Mouse (Mus musculus): ENCODE data around the gene Hist1h1c.
"Not testable (repeated sequence)": the region's sequence is repeated elsewhere in the genome, so short reads cannot be mapped to it uniquely, and the experiment has no call there.

The Hist1h1c gene

DNA sequence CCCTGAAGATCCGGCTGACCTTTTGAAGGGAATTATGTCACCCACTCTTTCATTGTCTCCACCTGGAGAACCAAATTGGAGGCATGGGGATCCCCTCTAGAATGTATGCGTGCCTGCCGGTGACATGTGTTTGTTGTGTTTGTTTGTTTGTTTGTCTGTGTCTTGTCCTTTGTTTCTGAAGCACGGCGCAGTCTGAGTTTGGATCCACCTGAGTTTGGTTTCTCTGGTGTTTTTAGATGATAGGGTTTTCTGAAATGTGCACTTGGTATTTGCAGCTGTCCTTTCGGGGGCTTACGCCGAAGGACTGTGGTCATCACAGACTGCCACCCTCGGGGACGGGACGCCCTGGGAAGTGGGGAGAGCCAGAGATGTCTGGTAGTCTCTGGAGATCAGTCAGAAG, 21.4 kb upstream of the Hist1h1c start:
- no peak for DNase-seq

DNA sequence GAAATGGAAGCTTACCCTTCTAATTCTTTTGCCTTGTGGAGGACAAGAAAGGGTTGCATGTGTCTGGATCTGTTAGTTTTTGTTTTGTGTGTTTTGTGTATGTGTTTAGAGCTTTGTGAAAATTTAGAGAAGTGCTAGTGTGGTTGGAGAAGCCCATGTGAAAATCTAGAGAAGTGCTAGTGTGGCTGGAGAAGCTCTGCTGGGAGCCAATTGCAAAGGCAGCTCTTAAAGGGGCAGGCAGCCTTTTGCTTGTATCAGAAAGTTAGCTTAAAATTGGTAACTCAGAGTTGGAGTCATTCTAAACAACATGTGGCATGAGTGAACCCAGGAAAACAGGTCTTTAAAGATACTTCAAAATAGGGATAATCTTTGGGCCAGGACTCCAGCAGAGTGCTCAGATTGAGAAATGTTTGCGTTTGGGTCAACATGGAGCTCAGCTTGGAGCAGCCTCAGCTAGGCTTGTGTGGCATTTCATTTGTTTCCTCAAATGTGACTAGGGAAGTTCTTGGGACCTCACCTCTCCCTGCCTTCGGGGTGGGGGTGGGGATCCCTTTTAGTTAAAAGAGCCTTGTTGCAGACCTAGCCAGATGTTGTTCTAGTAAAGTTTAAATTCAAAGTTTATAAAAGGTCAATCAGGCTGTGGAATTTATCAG, 20.9 kb upstream of the Hist1h1c start:
- not testable (repeated sequence) for DNase-seq

DNA sequence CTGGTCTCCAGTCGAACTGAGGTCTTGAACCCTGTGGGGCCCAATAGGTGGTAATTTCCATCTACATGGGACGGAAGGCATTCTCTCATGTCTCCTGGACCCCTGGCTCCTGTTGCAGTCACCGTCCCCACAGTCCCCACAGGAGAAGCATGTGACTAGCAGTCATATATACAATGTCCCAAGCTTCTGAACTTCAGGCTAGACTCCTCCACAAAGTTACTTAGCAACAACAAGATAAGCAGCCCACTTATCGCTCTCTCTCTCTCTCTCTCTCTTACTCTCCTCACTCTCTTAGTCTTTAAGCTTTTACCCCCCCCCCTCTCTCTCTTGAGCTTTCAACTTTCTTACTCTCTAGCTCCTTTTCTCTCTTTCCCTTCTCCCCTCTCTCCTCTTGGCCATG, 14.4 kb upstream of the Hist1h1c start:
- no peak for DNase-seq

GRCm38 (mm10) chr13:23725213-23725612, 13.4 kb upstream of the Hist1h1c start:
- DNase-seq, result no peak

DNA sequence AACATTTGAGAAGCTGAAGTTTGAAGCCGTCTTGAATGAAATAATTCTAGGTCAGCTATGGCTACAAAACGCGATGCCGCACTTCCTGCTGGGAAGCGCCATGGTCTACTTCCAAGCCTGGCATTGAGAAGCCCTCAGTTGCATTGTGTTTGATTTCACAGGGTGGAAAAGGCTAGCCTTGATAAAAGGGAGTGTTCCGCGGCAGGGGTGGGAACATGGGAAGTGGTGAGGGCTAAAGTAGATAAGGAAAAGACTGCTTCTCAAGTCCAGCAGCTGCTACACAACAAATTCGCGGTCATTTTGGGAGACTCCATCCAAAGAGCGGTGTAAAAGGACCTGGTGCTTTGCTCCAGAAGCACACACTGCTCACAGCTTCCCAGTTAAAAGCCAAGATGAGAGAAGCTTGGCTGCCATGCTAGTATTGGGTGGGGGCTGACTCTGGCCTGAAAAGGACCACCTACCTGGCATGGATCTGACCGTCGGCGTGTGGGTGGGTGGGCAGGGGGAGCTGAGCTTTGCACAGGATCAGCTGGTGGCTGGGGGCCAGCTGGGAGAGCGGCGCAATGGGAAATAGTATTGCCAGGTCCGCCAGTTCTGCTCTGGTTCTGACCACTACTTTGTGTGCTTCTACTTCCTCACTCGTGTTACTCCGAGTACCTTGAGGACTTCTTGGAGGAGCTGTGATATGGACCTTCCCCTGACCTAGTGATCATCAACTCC, 10.0 kb upstream of the Hist1h1c start:
- DNase-seq, result no peak

DNA sequence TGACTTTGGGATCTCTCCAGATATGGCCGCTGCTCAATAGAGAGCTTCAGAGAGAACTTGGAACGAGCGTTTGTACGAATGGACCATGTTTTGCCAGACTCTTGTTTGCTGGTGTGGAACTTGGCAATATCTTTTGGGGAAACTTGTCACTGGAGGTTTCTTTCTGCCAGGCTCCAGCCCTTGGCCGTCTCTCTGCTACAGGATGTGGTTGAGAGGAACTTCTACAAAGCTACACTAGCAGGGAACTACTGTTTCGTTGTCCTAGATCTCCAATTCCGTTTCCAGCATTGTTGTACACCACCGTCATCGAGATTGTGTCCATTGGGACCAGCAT, 9.4 kb upstream of the Hist1h1c start:
- no peak for DNase-seq

DNA sequence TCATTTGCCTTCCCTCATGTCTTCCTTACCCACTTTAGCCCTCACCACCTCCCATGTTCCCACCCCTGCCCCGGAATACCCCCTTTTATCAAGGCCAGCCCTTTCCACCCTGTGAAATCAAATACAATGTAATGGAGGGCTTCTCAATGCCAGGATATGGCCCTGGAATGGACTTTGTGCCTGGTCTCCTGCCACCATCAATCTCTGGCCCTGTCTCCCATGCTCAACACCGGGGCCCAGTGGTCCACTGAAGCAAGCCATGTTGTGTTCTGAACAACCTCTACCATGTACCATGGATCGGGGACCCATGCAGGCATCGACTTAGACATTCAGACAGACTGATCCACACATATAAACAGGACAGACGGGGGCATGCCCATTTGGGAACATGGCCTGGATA, 8.9 kb upstream of the Hist1h1c start:
- DNase-seq, result no peak

DNA sequence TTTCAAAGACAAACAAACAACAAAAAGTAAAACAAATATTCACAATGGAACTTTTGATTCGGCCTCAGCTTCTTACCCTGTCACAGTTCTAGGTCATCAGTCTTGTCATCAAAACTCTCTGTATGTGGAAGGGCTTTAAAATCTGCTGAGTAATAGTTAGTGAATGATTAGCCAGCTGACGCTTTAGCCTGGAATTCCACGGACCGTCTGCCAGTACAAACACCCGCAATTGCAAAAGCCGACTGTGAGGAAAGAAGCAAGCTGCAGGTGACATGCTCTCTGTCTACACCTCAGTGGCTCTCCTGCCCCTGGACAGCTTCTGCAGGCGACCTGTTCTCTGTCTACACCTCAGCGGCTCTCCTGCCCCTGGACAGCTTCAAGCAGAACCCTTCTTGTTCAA, 8.1 kb upstream of the Hist1h1c start:
- no peak for DNase-seq

DNA sequence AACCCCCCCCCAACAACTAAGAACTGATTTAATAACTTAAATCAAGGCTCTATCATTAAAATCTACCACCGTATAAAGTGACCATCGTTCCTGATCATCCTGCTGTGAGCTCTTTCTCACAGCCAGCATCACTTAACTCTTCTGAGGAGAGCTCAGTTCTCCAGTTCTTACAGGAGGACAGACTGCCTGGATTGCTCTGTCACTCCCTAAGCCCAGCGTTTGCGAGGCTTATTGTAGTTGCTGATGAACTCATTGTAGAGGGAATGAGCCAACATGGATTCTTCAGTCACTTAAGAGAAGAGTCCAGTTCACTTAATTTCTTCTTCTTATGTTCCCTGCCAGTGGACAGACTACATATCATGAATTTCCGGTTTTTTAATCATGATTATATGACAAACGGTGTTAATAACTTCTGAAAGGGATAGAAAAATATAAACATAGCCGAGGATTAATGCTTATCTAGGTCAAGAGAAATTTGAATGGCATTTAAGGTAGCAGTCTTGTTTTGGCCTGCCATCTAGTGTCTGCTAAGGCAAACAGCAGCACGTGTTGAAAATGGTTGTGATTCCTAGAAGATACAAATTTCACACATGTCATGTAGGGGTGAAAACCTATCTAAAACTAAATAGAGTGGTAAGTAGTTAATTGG, 6.3 kb upstream of the Hist1h1c start:
- no peak for DNase-seq

DNA sequence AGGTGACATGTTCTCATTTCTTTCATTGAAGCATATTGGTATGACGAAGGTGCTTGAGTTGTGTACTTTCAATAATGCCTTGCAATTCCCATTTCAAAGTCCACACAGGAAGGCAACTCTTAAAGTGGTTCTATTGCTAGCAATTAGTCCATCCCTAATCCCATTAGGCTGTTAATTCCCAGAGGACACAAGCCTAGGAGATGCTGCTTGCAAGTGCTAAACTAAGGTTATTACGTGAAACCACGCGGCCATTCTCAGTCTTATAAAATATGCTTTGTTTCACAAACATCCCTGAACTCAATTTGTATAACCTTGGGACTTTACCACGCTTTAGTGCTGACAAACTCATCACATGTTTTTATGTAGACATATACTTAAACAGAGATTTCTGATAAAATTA, 1.5 kb upstream of the Hist1h1c start:
- no peak for DNase-seq

DNA sequence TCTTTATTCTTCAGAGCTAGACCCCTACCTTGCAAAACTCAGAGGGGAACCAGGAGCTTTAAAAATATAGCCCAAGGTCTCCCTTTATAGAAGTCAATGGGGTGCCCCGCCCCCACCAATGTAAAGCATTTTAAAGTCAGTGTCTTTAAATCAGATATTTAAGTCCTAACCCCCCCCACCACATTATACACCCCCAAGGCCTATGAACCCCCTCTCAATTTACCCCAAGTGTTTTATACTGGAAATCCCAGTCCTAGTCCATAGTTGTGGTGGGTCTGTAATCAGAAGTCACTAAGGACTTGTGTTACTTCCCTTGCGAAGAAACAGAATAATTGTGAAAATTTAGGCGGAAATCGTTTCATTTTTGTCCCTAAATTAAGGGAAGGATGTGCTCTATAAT, 567 bp upstream of the Hist1h1c start:
- DNase-seq, result peak; percentile 24

DNA sequence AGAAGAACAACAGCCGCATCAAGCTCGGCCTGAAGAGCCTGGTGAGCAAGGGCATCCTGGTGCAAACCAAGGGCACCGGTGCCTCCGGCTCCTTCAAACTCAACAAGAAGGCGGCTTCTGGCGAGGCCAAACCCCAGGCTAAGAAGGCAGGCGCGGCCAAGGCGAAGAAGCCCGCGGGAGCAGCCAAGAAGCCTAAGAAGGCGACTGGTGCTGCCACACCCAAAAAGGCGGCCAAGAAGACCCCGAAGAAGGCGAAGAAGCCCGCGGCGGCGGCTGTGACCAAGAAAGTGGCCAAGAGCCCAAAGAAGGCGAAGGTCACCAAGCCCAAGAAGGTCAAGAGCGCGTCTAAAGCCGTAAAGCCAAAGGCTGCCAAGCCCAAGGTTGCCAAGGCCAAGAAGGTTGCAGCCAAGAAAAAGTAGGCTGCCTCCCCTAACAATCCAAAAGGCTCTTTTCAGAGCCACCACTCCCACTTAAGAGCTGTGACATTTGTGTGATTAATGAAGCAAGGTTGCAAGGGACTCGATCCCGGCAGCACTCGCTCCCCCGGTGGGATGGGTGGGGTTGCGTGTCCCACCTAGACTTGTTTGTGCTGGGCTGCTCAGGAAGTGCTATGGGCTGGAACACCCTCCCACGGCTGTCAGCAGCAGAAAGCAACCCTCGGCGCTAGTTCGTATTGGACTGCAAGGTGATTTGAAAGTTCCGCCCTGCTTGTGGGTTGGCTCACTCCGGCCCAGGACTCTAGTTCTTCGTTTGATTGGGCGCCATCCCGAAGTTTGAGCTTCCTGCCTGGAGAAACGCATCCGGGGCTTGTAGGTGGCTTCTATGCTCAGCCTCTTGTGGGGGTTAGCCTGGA, 687 bp downstream of the Hist1h1c start:
- peak; percentile 95 for DNase-seq

- DNase-seq, result no peak
Observed at GRCm38 (mm10) chr13:23739922-23740252, 1.3 kb downstream of the Hist1h1c start.

DNA sequence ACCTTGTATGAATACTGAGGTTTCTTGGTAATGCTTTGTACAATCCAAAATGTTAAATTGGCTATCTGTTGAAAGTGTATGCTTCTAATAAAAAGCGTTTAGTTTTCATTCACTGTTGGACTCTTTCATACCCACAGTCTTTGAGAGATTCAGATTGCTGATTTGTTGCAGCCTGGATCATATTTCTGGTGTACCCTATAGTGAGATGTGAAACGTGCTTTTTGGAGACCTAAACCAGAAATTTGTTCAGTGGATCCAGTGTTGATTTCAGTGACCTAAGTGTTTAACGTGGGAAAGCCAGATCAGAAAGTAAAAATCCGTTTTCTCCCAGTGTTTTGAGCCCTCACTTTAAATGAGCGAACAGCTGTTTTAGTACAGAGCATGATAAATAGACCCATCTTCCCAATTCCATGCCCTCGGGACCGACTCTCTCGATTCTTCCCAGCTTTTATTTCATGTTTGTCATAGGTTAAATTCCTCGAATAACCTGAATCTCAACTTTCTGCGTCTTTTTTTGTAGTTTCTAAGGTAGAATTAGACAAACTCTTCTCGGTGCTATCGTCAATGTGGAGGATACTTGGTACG, 1.7 kb downstream of the Hist1h1c start:
- no peak for DNase-seq

- DNase-seq, result no peak
Observed at GRCm38 (mm10) chr13:23740910-23741309, 2.3 kb downstream of the Hist1h1c start.

DNA sequence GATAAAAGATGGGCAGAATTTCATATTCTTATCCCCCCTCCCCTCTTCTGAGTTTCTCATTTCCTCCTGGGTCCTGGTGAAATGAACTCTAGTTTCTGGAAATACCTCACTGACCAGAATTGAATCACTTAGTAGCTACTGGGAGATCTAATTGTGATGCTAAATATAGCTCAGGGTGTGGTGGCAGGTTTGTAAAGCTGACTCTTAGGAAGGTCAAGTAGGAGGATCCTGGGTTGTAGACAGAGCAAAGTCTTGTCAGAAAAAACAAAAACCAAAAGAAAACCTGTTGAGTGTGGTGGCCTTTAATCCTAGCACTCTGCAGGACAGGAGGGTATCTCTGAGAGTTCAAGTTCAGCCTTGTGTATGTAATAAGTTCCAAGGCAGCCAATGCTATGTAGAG, 3.4 kb downstream of the Hist1h1c start:
- DNase-seq, result no peak

DNA sequence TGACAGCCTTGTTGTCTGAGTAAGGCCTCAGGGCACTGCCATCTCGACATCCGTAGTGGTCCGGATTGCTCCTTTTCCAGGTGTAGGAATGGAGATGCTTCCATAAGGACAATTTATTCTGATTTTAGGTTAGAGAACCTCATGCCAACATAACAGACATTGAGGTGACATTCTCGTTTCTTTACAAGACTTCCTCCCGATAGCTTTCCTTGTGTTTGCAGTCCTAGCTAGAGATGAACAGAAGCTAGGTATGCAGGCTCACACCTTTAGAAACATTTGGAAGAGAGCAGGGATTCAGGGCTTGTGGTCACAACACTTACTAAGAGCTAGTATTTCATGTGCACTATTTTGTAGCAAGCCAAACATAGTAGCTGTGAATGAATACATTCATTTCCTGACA, 4.6 kb downstream of the Hist1h1c start:
- no peak for DNase-seq

DNA sequence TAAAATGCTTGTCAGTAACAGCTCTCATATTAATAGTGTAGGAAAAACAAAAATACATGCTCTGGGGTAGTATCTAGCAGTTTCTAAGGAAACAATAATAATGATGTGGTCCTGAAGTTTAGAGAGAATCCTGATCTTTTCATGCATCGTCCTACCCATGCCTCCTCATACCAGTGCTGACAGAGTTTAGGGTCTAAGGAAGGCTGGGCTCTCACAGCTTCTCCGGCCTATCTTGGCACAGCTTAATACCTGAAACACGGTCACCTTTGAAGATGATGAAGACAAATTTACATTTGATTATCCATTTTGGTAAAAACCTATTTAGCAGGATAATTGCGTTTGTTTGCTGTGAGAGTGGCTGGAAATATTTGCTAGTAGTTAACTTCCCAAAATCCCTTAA, 5.4 kb downstream of the Hist1h1c start:
- DNase-seq, result no peak

DNA sequence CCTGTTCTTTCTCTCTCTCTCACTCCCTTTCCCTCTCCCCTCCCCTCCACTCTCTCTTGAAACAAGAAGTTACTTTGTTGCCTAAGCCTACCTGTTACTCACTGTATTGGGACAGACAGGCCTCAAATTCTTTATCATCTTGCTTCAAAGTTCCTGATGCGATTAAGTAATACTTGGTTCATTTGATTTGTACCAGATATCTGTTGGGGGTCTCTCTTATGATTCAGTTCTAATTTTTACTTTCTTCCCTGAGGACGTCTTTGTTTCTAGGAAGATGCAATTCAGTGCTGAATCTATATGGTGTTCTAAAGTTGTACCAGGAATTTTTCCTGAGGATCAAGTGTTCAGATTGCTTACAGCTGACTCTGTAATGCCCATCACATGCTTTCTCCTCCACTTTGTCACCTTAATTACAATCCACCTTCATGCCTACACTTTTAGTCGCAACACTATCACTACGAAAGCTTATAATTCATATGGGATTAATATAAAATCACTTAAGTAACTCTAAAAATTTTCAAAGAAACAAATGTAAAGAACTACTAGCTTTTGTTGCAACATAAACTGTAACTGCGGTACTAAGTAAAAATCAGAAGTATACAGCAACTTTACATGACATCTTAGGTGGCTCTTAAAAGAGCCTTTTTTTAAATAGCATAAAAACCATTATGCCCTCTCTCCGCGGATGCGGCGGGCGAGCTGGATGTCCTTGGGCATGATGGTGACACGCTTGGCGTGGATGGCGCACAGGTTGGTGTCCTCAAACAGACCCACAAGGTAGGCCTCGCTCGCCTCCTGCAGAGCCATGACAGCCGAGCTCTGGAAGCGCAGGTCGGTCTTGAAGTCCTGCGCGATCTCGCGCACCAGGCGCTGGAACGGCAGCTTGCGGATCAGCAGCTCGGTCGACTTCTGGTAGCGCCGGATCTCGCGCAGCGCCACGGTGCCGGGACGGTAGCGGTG, 6.1 kb downstream of the Hist1h1c start:
- no peak for DNase-seq

DNA sequence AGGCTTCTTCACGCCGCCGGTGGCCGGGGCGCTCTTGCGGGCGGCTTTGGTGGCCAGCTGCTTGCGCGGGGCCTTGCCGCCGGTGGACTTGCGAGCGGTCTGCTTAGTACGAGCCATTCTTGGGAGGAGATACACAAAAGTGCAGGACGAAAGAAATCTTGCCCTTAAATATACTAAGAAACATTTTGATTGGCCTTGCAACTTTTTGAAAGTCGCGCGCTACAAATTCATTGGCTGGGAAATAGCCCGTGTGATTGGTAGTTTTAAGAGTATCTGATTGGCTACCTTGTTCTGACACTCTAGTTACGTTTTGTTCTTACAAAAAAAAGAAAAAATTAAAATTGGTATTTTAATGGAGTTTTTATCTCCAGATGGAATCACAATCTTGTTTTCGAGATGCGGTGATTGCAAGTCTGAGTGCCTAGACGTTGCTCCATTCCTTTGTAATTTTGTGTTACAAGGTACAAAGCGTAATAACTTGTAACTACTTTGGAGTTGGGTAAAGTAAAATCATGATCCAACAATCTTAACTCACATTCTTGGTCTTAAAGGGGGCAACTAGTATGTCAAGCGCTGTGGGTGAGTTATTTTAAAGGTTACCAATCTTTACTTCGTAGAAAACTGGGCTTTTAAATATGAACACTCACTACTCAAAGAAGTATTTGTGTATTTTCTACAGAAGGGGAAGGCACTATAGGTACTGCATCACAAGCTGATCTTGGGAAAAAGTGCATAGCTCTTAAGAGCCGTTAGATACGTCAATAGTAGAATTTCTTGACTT, 7.0 kb downstream of the Hist1h1c start, which contains the start of gene Hist1h3c:
Gene Hist1h3c, minus strand, starts transcription at position 222 of the 781 bp plus-strand sequence.
- DNase-seq, result peak; percentile 79
